33 mouse cellular contexts compared by ENCODE assay signal in genomic region chr2:120299866-120300265, GRCm38 (mm10). TPM values are rescaled to one million over a fixed set of nuclear protein-coding genes. Genes with fewer than 3 reads are reported as not detected.
"Had no signal": no experiment of that assay in that cellular context is flagged by ENCODE, and none has a peak within 500 bp of the region (broad histone marks: within the 10 kb centered on the region; RNA-seq: fewer than 3 reads in every experiment).

No protein-coding gene starts in this region.

- H3K36me3 ChIP-seq: limb, embryonic 15.5 days; lung, embryonic 15.5 days; neural tube, embryonic 12.5 days; neural tube, embryonic 15.5 days had no signal

- H3K27me3 ChIP-seq: limb, embryonic 15.5 days; lung, embryonic 15.5 days; neural tube, embryonic 12.5 days; neural tube, embryonic 15.5 days had no signal

- H3K9ac ChIP-seq: limb, embryonic 15.5 days; liver, embryonic 14.5 days; liver, postnatal 0 days; lung, embryonic 15.5 days; neural tube, embryonic 12.5 days; neural tube, embryonic 15.5 days had no signal

- H3K4me2 ChIP-seq: limb, embryonic 15.5 days; liver, embryonic 11.5 days; lung, embryonic 15.5 days; midbrain, embryonic 11.5 days; neural tube, embryonic 12.5 days; neural tube, embryonic 15.5 days had no signal

- H3K4me3 ChIP-seq: layer of hippocampus, adult 2 months; left cerebral cortex, adult 2 months; limb, embryonic 15.5 days; lung, embryonic 15.5 days; neural tube, embryonic 12.5 days; neural tube, embryonic 15.5 days had no signal

- H3K4me1 ChIP-seq: limb, embryonic 15.5 days; lung, embryonic 15.5 days; neural tube, embryonic 12.5 days; neural tube, embryonic 15.5 days had no signal

- ATAC-seq: intestine, postnatal 0 days; liver, postnatal 0 days had no signal

- H3K9me3 ChIP-seq: limb, embryonic 15.5 days; lung, embryonic 15.5 days; neural tube, embryonic 12.5 days; neural tube, embryonic 15.5 days had no signal

- DNase-seq: kidney, adult 2 months; kidney, postnatal 25 days; layer of hippocampus, adult 9-11 months; layer of hippocampus, postnatal 36 days; left cerebral cortex, postnatal 4 days; liver, postnatal 0 days; lung, postnatal 10 days; lung, postnatal 4 days; midbrain, embryonic 14.5 days; right cerebral cortex, adult 18-20 months; right cerebral cortex, postnatal 14 days; right cerebral cortex, postnatal 4 days; thymus, adult 2 months; thymus, postnatal 14 days; thymus, postnatal 4 days had no signal

- H3K27ac ChIP-seq: kidney, postnatal 0 days; layer of hippocampus, adult 2 months; left cerebral cortex, adult 2 months; limb, embryonic 15.5 days; liver, embryonic 14.5 days; lung, embryonic 15.5 days; neural tube, embryonic 12.5 days; neural tube, embryonic 15.5 days had no signal

RNA-seq across cellular contexts. Expression of gene Pla2g4d, which starts 10.9 kb away (rescaled TPM):
- total RNA-seq: layer of hippocampus, adult 2 months; layer of hippocampus, postnatal 36 days; left cerebral cortex, adult 2 months; megakaryocyte progenitor cell, adult 5-6 weeks; megakaryocyte-erythroid progenitor cell, adult 5-6 weeks had no signal
- polyA plus RNA-seq: kidney, adult 2 months; kidney, embryonic 14.5 days; large intestine, adult 2 months; liver, embryonic 11.5 days; liver, embryonic 14.5 days; liver, postnatal 0 days; lung, embryonic 15.5 days; midbrain, embryonic 14.5 days; stomach, embryonic 14.5 days had no signal

RNA-seq across cellular contexts. Expression of gene Pla2g4f, which starts 14.1 kb away (rescaled TPM):
- total RNA-seq: layer of hippocampus, adult 2 months; layer of hippocampus, postnatal 36 days; left cerebral cortex, adult 2 months; left cerebral cortex, postnatal 10 days; left cerebral cortex, postnatal 4 days; megakaryocyte progenitor cell, adult 5-6 weeks; megakaryocyte-erythroid progenitor cell, adult 5-6 weeks had no signal
- polyA plus RNA-seq: kidney, embryonic 14.5 days; liver, embryonic 14.5 days; liver, postnatal 0 days; midbrain, embryonic 11.5 days; midbrain, embryonic 14.5 days; midbrain, postnatal 0 days; neural tube, embryonic 12.5 days; stomach, embryonic 14.5 days had no signal

RNA-seq across cellular contexts. Expression of gene Pla2g4e, which starts 54.7 kb away (rescaled TPM):
- total RNA-seq: megakaryocyte progenitor cell, adult 5-6 weeks; megakaryocyte-erythroid progenitor cell, adult 5-6 weeks had no signal
- polyA plus RNA-seq: kidney, embryonic 14.5 days; kidney, postnatal 0 days; large intestine, adult 2 months; liver, embryonic 11.5 days; liver, embryonic 14.5 days; liver, postnatal 0 days had no signal
